Mouse (Mus musculus): ENCODE data around the gene Kcna1.

DNA sequence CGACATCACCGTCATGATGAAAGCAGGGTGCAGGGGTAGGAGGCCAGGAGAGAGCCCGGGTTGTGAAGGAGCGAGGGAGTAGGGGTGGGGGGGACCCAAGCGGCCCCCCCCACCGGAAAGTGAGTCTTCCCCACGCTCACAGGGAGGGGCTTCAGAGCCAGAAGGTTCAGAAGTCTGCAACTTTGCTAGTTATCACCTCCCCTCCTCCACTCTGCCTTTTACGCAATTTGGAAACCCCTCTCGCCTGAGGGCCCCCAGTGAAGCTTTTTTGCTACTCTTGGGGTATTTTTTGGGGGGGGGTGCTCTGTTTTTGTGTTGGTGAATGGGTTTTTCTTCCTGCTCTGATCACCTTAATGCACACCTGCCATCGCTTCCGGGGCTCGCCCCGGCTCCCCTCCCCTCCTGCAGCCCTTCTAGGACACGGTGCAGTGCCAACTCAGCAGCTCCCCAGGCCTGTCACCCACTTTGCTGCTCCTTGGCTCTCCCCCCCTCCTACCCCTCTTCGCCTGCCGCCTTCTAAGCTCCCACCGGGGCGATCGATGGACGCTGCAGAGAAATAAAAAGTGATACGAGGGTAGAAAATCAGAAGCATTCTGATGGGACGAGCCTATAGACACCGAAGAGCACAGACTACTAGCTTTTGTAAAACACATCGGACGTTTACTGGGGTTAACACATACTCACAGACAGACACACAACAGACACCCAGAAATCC, 2.7 kb downstream of the Kcna1 start:
- TF ChIP-seq CTCF (IDR thresholded peaks at IDR 0.05; ENCODE audit: borderline replicate concordance, insufficient read depth, low read depth, low read length) (no peak), POLR2A (IDR thresholded peaks at IDR 0.05; ENCODE audit: borderline replicate concordance, insufficient read depth, low read length) (no peak)
